Mouse (Mus musculus) midbrain, embryonic 15.5 days (tissue): ENCODE measurements around the gene Zfp668. TPM values are rescaled to one million over a fixed set of nuclear protein-coding genes. Genes with fewer than 3 reads are reported as not detected.

Experiments
- polyA plus RNA-seq: library from polyadenylated mRNA; unstranded; fragments of >200 nt; fragmentation: Nextera tagmentation; extraction: Ambion mirVana; gene quantifications from 2 replicates; pipeline ENCODE4 v1.2.1, GENCODE M21; 2015

Zfp668 gene
- polyA plus RNA-seq, 1 experiment from 2014 or later, result 48.1 TPM

Other genes starting within 250 kb of the Zfp668 start
- gene Bcl7c, start 167.9 kb downstream of the Zfp668 start, polyA plus RNA-seq, result 52.9 and 59.2 TPM in 2 replicates
- gene Ctf1, start 164.1 kb downstream of the Zfp668 start, polyA plus RNA-seq, result 3.7 and 3.8 TPM in 2 replicates
- 0.12 and 0.15 TPM in 2 replicates for gene Ctf2, start 144.7 kb downstream of the Zfp668 start, polyA plus RNA-seq
- 10.8 and 12.1 TPM in 2 replicates for gene Fbxl19, start 132.3 kb downstream of the Zfp668 start, polyA plus RNA-seq
- 8.1 and 9.8 TPM in 2 replicates for gene Orai3, start 107.0 kb downstream of the Zfp668 start, polyA plus RNA-seq
- gene Setd1a, start 100.2 kb downstream of the Zfp668 start, polyA plus RNA-seq, result 21.5 and 21.6 TPM in 2 replicates
- gene Gm49388, start 91.2 kb downstream of the Zfp668 start, polyA plus RNA-seq, result not detected in 2 replicates
- 8.9 and 10.2 TPM in 2 replicates for gene Hsd3b7, start 76.2 kb downstream of the Zfp668 start, polyA plus RNA-seq
- gene Stx4a, start 52.5 kb downstream of the Zfp668 start, polyA plus RNA-seq, result 19.5 and 21.8 TPM in 2 replicates
- 70.0 and 72.9 TPM in 2 replicates for gene Stx1b, start 52.3 kb downstream of the Zfp668 start, polyA plus RNA-seq
- gene Zfp646, start 607 bp downstream of the Zfp668 start, polyA plus RNA-seq, result 10.6 and 11.4 TPM in 2 replicates
- 1.2 and 1.3 TPM in 2 replicates for gene Prss53, start 14.1 kb upstream of the Zfp668 start, polyA plus RNA-seq
- gene Gm21974, start 18.6 kb upstream of the Zfp668 start, polyA plus RNA-seq, result not detected in 2 replicates
- 52.9 and 58.8 TPM in 2 replicates for gene Vkorc1, start 18.8 kb upstream of the Zfp668 start, polyA plus RNA-seq
- gene Bckdk, start 27.3 kb upstream of the Zfp668 start, polyA plus RNA-seq, result 61.3 and 66.6 TPM in 2 replicates
- gene Kat8, start 35.7 kb upstream of the Zfp668 start, polyA plus RNA-seq, result 50.7 and 53.1 TPM in 2 replicates
- gene Prss8, start 53.3 kb upstream of the Zfp668 start, polyA plus RNA-seq, result 0.29 and 0.35 TPM in 2 replicates
- gene Prss36, start 69.9 kb upstream of the Zfp668 start, polyA plus RNA-seq, result 10.4 and 15.5 TPM in 2 replicates
- gene Fus, start 90.6 kb upstream of the Zfp668 start, polyA plus RNA-seq, result 380 and 381 TPM in 2 replicates
- gene Pycard, start 117.0 kb upstream of the Zfp668 start, polyA plus RNA-seq, result 6.5 and 7.9 TPM in 2 replicates
- 0.10 TPM in 1 of 2 replicates, not detected in the other for gene Trim72, start 127.1 kb upstream of the Zfp668 start, polyA plus RNA-seq
- 1.3 and 1.4 TPM in 2 replicates for gene Itgam, start 185.8 kb upstream of the Zfp668 start, polyA plus RNA-seq
- gene Gm49368, start 185.9 kb upstream of the Zfp668 start, polyA plus RNA-seq, result not detected in 2 replicates